Mouse (Mus musculus): Measurements from ENCODE around the gene Tex52.
A peak's percentile ranks its signal among the peaks of the same experiment; 100 is the strongest.

The Tex52 gene

GRCm38 (mm10) chr6:128429300-128429699, 54.0 kb downstream of the Tex52 start:
- no peak for DNase-seq (ENCODE audit: low spot score in 2 of 2)

GRCm38 (mm10) chr6:128429826-128430225, 54.6 kb downstream of the Tex52 start:
- no peak for DNase-seq (ENCODE audit: low spot score in 2 of 2)

DNA sequence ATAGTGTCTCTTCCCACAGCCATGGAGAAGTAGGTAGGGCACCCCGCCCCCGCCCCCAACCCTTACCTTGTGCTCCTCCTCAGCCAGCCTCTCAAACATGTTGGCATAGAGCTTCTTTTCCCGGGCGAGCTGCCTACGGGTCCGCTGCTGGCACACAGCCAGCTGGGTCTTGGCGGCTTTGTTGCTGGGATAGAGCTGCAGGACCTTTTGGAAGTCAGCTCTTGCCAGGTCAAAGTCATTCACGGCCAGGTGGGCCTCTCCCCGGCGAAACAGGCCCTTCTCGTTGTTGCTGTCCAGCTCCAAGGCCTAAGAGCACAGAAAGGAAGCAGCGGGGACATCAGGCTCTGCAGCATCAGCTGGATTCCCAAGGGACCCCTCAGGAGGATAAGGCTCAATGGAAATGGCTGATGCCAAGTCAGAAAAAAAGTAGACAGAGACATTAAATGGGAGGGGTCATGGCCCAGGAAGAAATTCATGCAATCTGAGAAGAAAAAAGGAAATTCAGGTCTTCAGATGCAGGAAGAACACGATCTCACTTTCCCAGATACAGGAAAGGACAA, 57.2 kb downstream of the Tex52 start:
- peak in 1 of 2 experiments; percentile 50 for DNase-seq (ENCODE audit: low spot score in 2 of 2)

- no peak for DNase-seq (ENCODE audit: low spot score in 2 of 2)
Observed at GRCm38 (mm10) chr6:128433566-128433965, 58.3 kb downstream of the Tex52 start.

Data from cerebellum, postnatal 4 days (tissue).